Mouse (Mus musculus) cerebellum, adult (tissue): ENCODE measurements around the gene Mkrn2os.
"Not testable (repeated sequence)": the region's sequence is repeated elsewhere in the genome, so short reads cannot be mapped to it uniquely, and the experiment has no call there.

Experiments used
- ATAC-seq: cut with Nextera tagmentation; 2 replicates; pipeline ENCODE4 v1.9.2; 2017; ENCODE audit warnings: mild to moderate bottlenecking, moderate library complexity, mixed read lengths; ENCODE audit not compliant: insufficient number of reproducible peaks, low FRiP score, low TSS enrichment

The Mkrn2os gene

GRCm38 (mm10) chr6:115592458-115592857, at the start of gene Mkrn2os:
TSS of gene Mkrn2os (minus strand) at chr6:115592576.
- no peak for ATAC-seq

GRCm38 (mm10) chr6:115638188-115638587, 45.8 kb upstream of the Mkrn2os start:
- not testable (repeated sequence) for ATAC-seq

GRCm38 (mm10) chr6:115634015-115634414, 41.6 kb upstream of the Mkrn2os start:
- ATAC-seq = no peak

- ATAC-seq = no peak
Measured at GRCm38 (mm10) chr6:115631056-115631795, 38.9 kb upstream of the Mkrn2os start.

- ATAC-seq = no peak
Measured at GRCm38 (mm10) chr6:115626121-115626520, 33.7 kb upstream of the Mkrn2os start.

- ATAC-seq = no peak
Measured at GRCm38 (mm10) chr6:115620942-115621341, 28.6 kb upstream of the Mkrn2os start.

- no peak for ATAC-seq
Measured at GRCm38 (mm10) chr6:115619818-115620217, 27.4 kb upstream of the Mkrn2os start.

GRCm38 (mm10) chr6:115615983-115616382, 23.6 kb upstream of the Mkrn2os start:
- no peak for ATAC-seq

- no peak for ATAC-seq
Measured at GRCm38 (mm10) chr6:115613793-115614192, 21.4 kb upstream of the Mkrn2os start.

- ATAC-seq = no peak
Measured at GRCm38 (mm10) chr6:115610301-115610700, 17.9 kb upstream of the Mkrn2os start.

- ATAC-seq = no peak
Measured at GRCm38 (mm10) chr6:115609121-115609520, 16.7 kb upstream of the Mkrn2os start.

- ATAC-seq = peak; percentile 49
Measured at GRCm38 (mm10) chr6:115607429-115607828, 15.1 kb upstream of the Mkrn2os start.

- no peak for ATAC-seq
Measured at GRCm38 (mm10) chr6:115606461-115606860, 14.1 kb upstream of the Mkrn2os start.

GRCm38 (mm10) chr6:115601715-115602523, 9.5 kb upstream of the Mkrn2os start, which contains the start of gene Mkrn2:
TSS of gene Mkrn2 (plus strand) at chr6:115601902.
- ATAC-seq = peak; percentile 79

- no peak for ATAC-seq
Measured at GRCm38 (mm10) chr6:115601322-115601714, 8.9 kb upstream of the Mkrn2os start.

- no peak for ATAC-seq
Measured at GRCm38 (mm10) chr6:115595667-115596066, 3.3 kb upstream of the Mkrn2os start.

GRCm38 (mm10) chr6:115594463-115594862, 2.1 kb upstream of the Mkrn2os start:
- no peak for ATAC-seq

GRCm38 (mm10) chr6:115593252-115593651, 876 bp upstream of the Mkrn2os start:
- no peak for ATAC-seq

- ATAC-seq = no peak
Measured at GRCm38 (mm10) chr6:115591692-115592359, 550 bp downstream of the Mkrn2os start.

GRCm38 (mm10) chr6:115586321-115586720, 6.1 kb downstream of the Mkrn2os start:
- no peak for ATAC-seq

- ATAC-seq = no peak
Measured at GRCm38 (mm10) chr6:115584176-115584575, 8.2 kb downstream of the Mkrn2os start.
